Mouse (Mus musculus) kidney, embryonic 16.5 days (tissue): ENCODE data around the gene Copg2. TPM values are rescaled to one million over a fixed set of nuclear protein-coding genes. Genes with fewer than 3 reads are reported as not detected.
A peak's percentile ranks its signal among the peaks of the same experiment; 100 is the strongest.

ENCODE experiments used
- ATAC-seq: fragments of 200-750 bp; cut with Nextera tagmentation; 2 replicates; pipeline ENCODE4 v1.8.0; 2017; ENCODE audit warnings: moderate TSS enrichment; ENCODE audit not compliant: low FRiP score, low TSS enrichment
- H3K27ac ChIP-seq: fragments of 300-500 bp; sonication (generic); 2 replicates; pipeline ENCODE4 v1.5.1; 2014; ENCODE audit warnings: low read length
- H3K27me3 ChIP-seq: fragments of 300-500 bp; sonication (generic); 2 replicates; pipeline ENCODE4 v1.6.1; 2014; ENCODE audit warnings: low read length, control low read depth, mixed read lengths; ENCODE audit not compliant: insufficient read depth
- H3K36me3 ChIP-seq: fragments of 300-500 bp; sonication (generic); 2 replicates; pipeline ENCODE4 v1.6.1; 2014; ENCODE audit warnings: low read length, control low read depth, mixed read lengths; ENCODE audit not compliant: insufficient read depth
- H3K4me1 ChIP-seq: fragments of 300-500 bp; sonication (generic); 2 replicates; pipeline ENCODE4 v1.6.1; 2014; ENCODE audit warnings: low read length, control low read depth, mixed read lengths; ENCODE audit not compliant: insufficient read depth
- H3K4me2 ChIP-seq: fragments of 300-500 bp; sonication (generic); replicated peaks from 2 replicates; pipeline ENCODE4 v1.6.1; 2014; ENCODE audit warnings: low read depth, low read length
- H3K4me3 ChIP-seq: fragments of 300-500 bp; sonication (generic); 2 replicates; pipeline ENCODE4 v1.5.1; 2014; ENCODE audit warnings: mild to moderate bottlenecking, low read length
- H3K9ac ChIP-seq: fragments of 300-500 bp; sonication (generic); replicated peaks from 2 replicates; pipeline ENCODE4 v1.6.1; 2014; ENCODE audit warnings: low read length
- H3K9me3 ChIP-seq: fragments of 300-500 bp; sonication (generic); 2 replicates; pipeline ENCODE4 v1.6.1; 2016; ENCODE audit warnings: low read length, control low read depth
- WGBS: fragments of 180-500 bp; shearing (Covaris S2); extraction: QIAGEN DNeasy Blood & Tissue Kit; methylation state at CpG from one replicate; pipeline ENCODE4 v1.1.7; 2014; 5-methylcytosine and 5-hydroxymethylcytosine counted together
- microRNA counts: library from miRNA; unstranded; fragments of <30 nt; microRNA quantifications from one replicate; lab custom pipeline; 2016
- microRNA-seq: library from miRNA; unstranded; fragments of <30 nt; microRNA quantifications from one replicate; pipeline ENCODE4, GENCODE M21; 2016
- polyA plus RNA-seq: library from polyadenylated mRNA; unstranded; fragments of >200 nt; fragmentation: Nextera tagmentation; extraction: Ambion mirVana; gene quantifications from 2 replicates; pipeline ENCODE4 v1.2.1, GENCODE M21; 2015

Copg2 gene
- polyA plus RNA-seq, 1 experiment from 2014 or later, result 21.8 TPM

DNA sequence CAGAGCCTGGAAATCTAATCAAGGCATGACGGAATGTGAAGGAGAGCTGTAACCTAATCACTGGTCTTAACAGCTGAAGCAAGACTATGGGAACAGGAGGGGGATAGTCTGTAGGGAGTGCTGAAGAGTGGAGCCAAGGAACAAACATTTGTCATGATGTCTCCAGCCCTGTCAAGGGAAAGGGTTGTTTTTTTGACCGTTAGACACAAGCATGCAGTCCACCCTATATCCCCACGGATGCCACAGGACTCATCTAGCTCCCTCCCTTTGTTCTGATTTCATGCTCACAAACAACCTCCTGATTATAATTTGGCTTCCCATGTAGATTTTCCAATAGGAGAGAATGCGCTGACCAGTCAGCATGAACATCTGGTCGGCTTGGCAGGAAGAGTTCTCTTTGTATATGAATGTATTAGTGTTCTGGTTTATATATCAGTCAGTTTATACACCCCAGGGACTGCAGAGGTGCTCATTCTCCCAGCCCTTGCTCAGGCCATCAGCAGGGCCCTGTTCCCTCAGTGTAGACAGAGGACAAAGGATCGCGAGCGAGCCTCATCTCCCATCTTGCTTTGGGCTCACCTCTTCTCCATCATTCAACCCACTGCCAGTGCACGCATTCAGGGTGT lies 192.5 kb downstream of the Copg2 start:
- 62% methylated on average over 9 of the region's 9 CpGs for WGBS
- H3K27ac ChIP-seq, result peak overlapping the region; percentile 14; the same call in 1 of the 2 replicates
- ATAC-seq, result peak; percentile 57

DNA sequence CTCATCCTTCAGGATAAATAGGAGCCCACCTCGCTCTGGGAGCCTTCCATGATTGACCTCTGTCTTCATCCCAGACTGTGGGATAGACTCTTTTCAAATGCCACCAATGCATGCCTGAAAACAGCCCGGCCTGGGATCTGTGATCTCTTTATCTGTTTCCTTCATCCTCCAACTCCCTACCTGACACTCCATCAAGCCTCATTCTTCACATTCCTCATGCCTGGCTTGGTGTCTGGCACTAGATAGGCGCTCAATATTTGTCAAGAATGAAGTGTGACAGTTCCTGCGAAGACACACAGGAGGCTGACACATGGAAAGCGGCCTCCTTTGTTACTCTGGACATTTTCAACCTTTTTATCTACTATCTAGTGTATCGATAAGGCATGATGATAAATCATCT lies 193.1 kb downstream of the Copg2 start:
- H3K4me3 ChIP-seq, result no peak overlapping the region
- H3K9ac ChIP-seq, result no peak overlapping the region
- no peaks in the 10 kb centered on the region for H3K27me3 ChIP-seq
- peak overlapping the region; percentile 31; the same call in 1 of the 2 replicates for H3K27ac ChIP-seq
- H3K9me3 ChIP-seq, result no peaks in the 10 kb centered on the region
- H3K36me3 ChIP-seq, result no peaks in the 10 kb centered on the region
- H3K4me2 ChIP-seq, result no peak overlapping the region
- H3K4me1 ChIP-seq, result peaks cover 23% of the 10 kb centered on the region
- WGBS, result 71% methylated on average over 6 of the region's 6 CpGs
- ATAC-seq, result no peak

More for the DNA sequence above, 192.5 kb downstream of the Copg2 start:
- Histone ChIP-seq H3K36me3 (no peaks in the 10 kb centered on the region), H3K9ac (no peak overlapping the region), H3K27me3 (no peaks in the 10 kb centered on the region), H3K4me3 (no peak overlapping the region), H3K9me3 (no peaks in the 10 kb centered on the region), H3K4me1 (peaks cover 18% of the 10 kb centered on the region), H3K4me2 (no peak overlapping the region)

DNA sequence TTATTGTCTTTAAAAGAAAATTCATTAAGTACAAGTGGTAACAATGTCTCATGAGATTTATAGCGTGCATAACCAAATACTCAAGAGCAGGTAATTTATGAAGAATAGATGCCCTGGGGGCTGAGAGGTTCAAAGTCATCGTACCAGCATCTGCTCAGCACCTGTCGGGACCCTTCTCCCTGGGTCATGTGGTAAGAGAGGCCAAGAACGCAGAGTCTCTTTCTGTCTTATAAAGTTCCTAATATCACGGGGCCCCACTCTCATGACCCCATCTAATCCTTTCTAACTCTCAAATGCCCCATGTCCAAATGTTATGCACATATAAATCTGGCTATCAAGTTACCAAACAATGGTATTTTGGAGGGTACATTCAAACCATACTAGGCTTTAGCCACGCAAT lies 193.7 kb downstream of the Copg2 start:
- H3K27me3 ChIP-seq, result no peaks in the 10 kb centered on the region
- no peak overlapping the region for H3K4me3 ChIP-seq
- WGBS, result 49% methylated on average over 6 of the region's 6 CpGs
- H3K27ac ChIP-seq, result no peak overlapping the region
- peaks cover 23% of the 10 kb centered on the region for H3K4me1 ChIP-seq
- ATAC-seq, result no peak
- no peak overlapping the region for H3K9ac ChIP-seq
- H3K36me3 ChIP-seq, result no peaks in the 10 kb centered on the region
- no peak overlapping the region for H3K4me2 ChIP-seq
- no peaks in the 10 kb centered on the region for H3K9me3 ChIP-seq

DNA sequence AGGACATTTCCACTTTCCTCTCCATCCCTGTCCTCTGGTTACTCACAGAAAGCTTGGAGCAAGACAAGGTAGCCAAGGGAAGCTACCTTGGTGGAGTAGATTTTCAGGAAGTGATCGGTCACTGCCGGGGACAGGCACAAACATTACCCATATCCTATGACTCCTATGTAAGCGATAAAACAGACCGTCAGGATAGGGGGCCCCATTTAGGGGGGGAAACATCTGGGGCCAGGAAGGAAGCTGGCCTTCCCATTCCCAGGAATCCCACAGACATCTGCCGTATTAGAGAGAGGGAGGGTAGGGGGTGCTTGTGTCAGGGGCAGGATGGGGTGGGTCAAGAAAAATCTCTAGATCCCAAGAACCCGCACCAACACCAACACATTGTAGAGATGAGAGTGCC lies 196.4 kb downstream of the Copg2 start:
- no peaks in the 10 kb centered on the region for H3K9me3 ChIP-seq
- H3K36me3 ChIP-seq, result no peaks in the 10 kb centered on the region
- ATAC-seq, result peak; percentile 81
- no peak overlapping the region for H3K4me2 ChIP-seq
- no peak overlapping the region for H3K4me3 ChIP-seq
- peaks cover 25% of the 10 kb centered on the region for H3K4me1 ChIP-seq
- no peak overlapping the region; the same call in 1 of the 2 replicates for H3K9ac ChIP-seq
- H3K27ac ChIP-seq, result peak overlapping the region; percentile 88
- no peaks in the 10 kb centered on the region for H3K27me3 ChIP-seq
- WGBS, result 21% methylated on average over 6 of the region's 6 CpGs

DNA sequence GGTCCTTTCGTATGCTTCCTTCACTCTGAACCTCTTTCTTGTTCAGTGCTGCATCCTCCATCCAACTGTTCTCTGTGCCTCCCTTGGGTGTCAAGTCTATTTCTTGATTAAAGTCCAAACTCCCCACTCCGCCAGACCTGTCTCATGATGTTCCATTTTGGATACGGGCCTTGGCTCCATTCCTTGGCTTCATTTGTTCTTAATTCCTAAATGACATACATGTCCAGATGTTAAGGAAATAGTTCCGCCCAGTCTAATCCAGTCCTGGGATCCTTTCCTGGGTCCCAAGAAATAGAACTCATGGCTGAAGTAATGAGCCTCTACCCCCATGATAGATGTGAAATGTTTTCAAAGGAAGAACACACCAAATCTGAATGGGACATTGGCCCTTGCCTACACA lies 198.6 kb downstream of the Copg2 start:
- no peaks in the 10 kb centered on the region for H3K9me3 ChIP-seq
- peaks cover 26% of the 10 kb centered on the region for H3K4me1 ChIP-seq
- H3K36me3 ChIP-seq, result no peaks in the 10 kb centered on the region
- H3K4me2 ChIP-seq, result no peak overlapping the region
- H3K4me3 ChIP-seq, result no peak overlapping the region
- ATAC-seq, result no peak
- peak overlapping the region; percentile 71 for H3K27ac ChIP-seq
- H3K9ac ChIP-seq, result no peak overlapping the region
- no peaks in the 10 kb centered on the region for H3K27me3 ChIP-seq
- 87% methylated on average over 4 of the region's 4 CpGs for WGBS

MicroRNAs encoded within 50 kb of the gene (microRNA counts, 519-probe panel; counts per million panel counts)
- microRNA mmu-miR-335-3p (lab: Ali Mortazavi, UCI) (3,819 counts per million, percentile 87 among the panel's probes with 10 or more counts), microRNA mmu-miR-335-5p (lab: Ali Mortazavi, UCI) (5,287 counts per million, percentile 98 among the panel's probes with 10 or more counts)

Small RNA genes lying within 50 kb of the gene (microRNA-seq; reads per million reads assigned to microRNA genes)
- gene Mir335, result 69,276 reads per million, percentile 100 among the genes with 10 or more reads in this experiment

Other genes with a start within 250 kb of the Copg2 start
- 20.6 and 21.6 TPM in 2 replicates for gene Cep41, start 203.0 kb downstream of the Copg2 start, polyA plus RNA-seq
- gene Mest, start 173.2 kb downstream of the Copg2 start, polyA plus RNA-seq, result 2,098 and 2,228 TPM in 2 replicates
- gene Tsga13, start 18.8 kb upstream of the Copg2 start, polyA plus RNA-seq, result 0.21 and 0.37 TPM in 2 replicates
- gene Klf14, start 62.3 kb upstream of the Copg2 start, polyA plus RNA-seq, result 2.8 and 3.8 TPM in 2 replicates